Mouse (Mus musculus) limb, embryonic 14.5 days (tissue): ENCODE results near the gene Misp. TPM values are rescaled to one million over a fixed set of nuclear protein-coding genes. Genes with fewer than 3 reads are reported as not detected.

Experiments
- ATAC-seq: fragments of 200-750 bp; cut with Nextera tagmentation; 2 replicates; pipeline ENCODE4 v1.8.0; 2017; ENCODE audit warnings: low read depth, moderate number of reproducible peaks, moderate TSS enrichment; ENCODE audit not compliant: low FRiP score
- DNase-seq: peaks from one replicate; pipeline ENCODE4 v3.0.0-alpha.2; 2015; ENCODE audit warnings: low spot score
- H3K27ac ChIP-seq: fragments of 300-500 bp; sonication (generic); replicated peaks from 2 replicates; pipeline ENCODE4 v1.5.1; 2014; ENCODE audit warnings: low read depth, mild to moderate bottlenecking, low read length, moderate library complexity, mixed read lengths
- H3K27me3 ChIP-seq: fragments of 300-500 bp; sonication (generic); 2 replicates; pipeline ENCODE4 v1.6.1; 2014; ENCODE audit warnings: low read length, mixed read lengths; ENCODE audit not compliant: control insufficient read depth, insufficient read depth
- H3K36me3 ChIP-seq: fragments of 300-500 bp; sonication (generic); 2 replicates; pipeline ENCODE4 v1.6.1; 2014; ENCODE audit warnings: mild to moderate bottlenecking, low read length, moderate library complexity, mixed read lengths; ENCODE audit not compliant: control insufficient read depth, insufficient read depth
- H3K4me1 ChIP-seq: fragments of 300-500 bp; sonication (generic); 2 replicates; pipeline ENCODE4 v1.6.1; 2014; ENCODE audit warnings: antibody characterized with exemption, low read length, mixed read lengths; ENCODE audit not compliant: control insufficient read depth, insufficient read depth
- H3K4me2 ChIP-seq: fragments of 300-500 bp; sonication (generic); replicated peaks from 2 replicates; pipeline ENCODE4 v1.6.1; 2014; ENCODE audit warnings: low read depth, mild to moderate bottlenecking, low read length, moderate library complexity; ENCODE audit not compliant: severe bottlenecking
- H3K4me3 ChIP-seq: fragments of 300-500 bp; sonication (generic); replicated peaks from 2 replicates; pipeline ENCODE4 v1.5.1; 2014; ENCODE audit warnings: low read length
- H3K9ac ChIP-seq: fragments of 300-500 bp; sonication (generic); 2 replicates; pipeline ENCODE4 v1.6.1; 2014; ENCODE audit warnings: mild to moderate bottlenecking, low read depth, low read length, moderate library complexity; ENCODE audit not compliant: severe bottlenecking
- H3K9me3 ChIP-seq: fragments of 300-500 bp; sonication (generic); 2 replicates; pipeline ENCODE4 v1.6.1; 2016; ENCODE audit warnings: low read length; ENCODE audit not compliant: control insufficient read depth
- POLR2A ChIP-seq: fragments of 200-500 bp; IDR thresholded peaks from 2 replicates; pipeline ENCODE4 v1.8.0; 2012; ENCODE audit warnings: inconsistent platforms, mild to moderate bottlenecking, moderate library complexity, borderline replicate concordance; ENCODE audit not compliant: insufficient read depth, insufficient read length; ENCODE audit errors: extremely low read depth
- WGBS: fragments of 180-500 bp; shearing (Covaris S2); extraction: QIAGEN DNeasy Blood & Tissue Kit; methylation state at CpG from one replicate; pipeline ENCODE4 v1.1.7; 2014; 5-methylcytosine and 5-hydroxymethylcytosine counted together
- polyA plus RNA-seq, 2 experiments: library from polyadenylated mRNA; depleted of rRNA in 1 of 2; stranded (reverse) in 1 of 2; unstranded in 1 of 2; fragments of >200 nt; fragmentation: Nextera tagmentation in 1 of 2; extraction: Ambion mirVana in 1 of 2; gene quantifications; 2 replicates each; pipeline versions ENCODE4 v1.2.1 to v1.2.3; 2012 to 2014

Misp gene
- polyA plus RNA-seq, 2 experiments, result 0.41 to 0.54 TPM

DNA sequence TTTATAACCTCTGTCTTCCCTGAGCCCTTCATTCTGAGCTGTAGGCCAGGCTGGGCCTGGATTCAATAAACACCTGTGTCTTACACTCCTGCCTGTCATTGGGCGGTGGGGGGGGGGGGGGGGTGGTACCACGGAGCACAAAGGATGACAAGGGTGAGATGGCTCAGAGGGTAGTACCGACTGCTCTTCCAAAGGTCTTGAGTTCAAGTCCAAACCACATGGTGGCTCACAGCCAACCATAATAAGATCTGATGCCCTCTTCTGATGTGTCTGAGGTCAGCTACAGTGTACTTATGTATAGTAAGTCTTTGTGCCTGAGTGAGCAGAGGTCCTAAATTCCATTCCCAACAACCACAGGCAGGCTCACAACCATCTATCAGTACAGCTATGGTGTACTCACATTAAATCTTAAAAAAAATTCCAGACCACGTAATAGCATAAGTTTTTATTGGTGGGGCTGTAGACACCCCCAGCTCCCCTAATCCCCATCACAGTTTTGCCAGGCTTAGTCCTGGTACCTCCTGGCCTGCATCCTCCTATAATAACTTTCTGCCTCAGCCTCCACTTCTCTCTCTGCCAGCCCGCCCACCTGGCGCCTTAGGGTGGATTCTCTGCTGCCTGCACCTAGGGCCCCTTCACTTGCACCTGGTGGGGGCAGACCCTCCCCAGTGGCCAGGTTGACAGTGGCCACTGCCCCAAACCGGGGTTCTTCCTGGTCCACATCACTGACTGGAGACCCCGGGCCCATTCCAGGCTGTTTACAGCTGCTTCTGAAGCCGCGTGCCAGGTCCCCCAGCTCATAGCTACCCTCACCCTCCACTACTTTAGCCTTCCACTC, 43.8 kb downstream of the Misp start:
- Histone ChIP-seq H3K4me1 (no peaks in the 10 kb centered on the region), H3K36me3 (peaks cover 88% of the 10 kb centered on the region), H3K27ac (no peak overlapping the region), H3K4me2 (no peak overlapping the region), H3K9ac (no peak overlapping the region), H3K27me3 (no peaks in the 10 kb centered on the region), H3K4me3 (no peak overlapping the region), H3K9me3 (no peaks in the 10 kb centered on the region)
- peak; percentile 11; the same call in 1 of the 2 replicates for ATAC-seq
- no peak for DNase-seq
- 40% methylated on average over 10 of the region's 10 CpGs for WGBS
- no peak for TF ChIP-seq POLR2A

GRCm38 (mm10) chr10:79865189-79865601, 44.4 kb downstream of the Misp start:
- WGBS, result 57% methylated on average over 10 of the region's 12 CpGs
- H3K36me3 ChIP-seq, result peaks cover 88% of the 10 kb centered on the region
- H3K4me2 ChIP-seq, result no peak overlapping the region
- H3K27me3 ChIP-seq, result no peaks in the 10 kb centered on the region
- H3K4me1 ChIP-seq, result no peaks in the 10 kb centered on the region
- no peaks in the 10 kb centered on the region for H3K9me3 ChIP-seq
- no peak overlapping the region for H3K9ac ChIP-seq
- H3K4me3 ChIP-seq, result no peak overlapping the region
- no peak for TF ChIP-seq POLR2A
- no peak for DNase-seq
- 0 out of 2 replicates have a peak overlapping the region, but pooled peaks have one; percentile 33 for H3K27ac ChIP-seq
- ATAC-seq, result no peak

DNA sequence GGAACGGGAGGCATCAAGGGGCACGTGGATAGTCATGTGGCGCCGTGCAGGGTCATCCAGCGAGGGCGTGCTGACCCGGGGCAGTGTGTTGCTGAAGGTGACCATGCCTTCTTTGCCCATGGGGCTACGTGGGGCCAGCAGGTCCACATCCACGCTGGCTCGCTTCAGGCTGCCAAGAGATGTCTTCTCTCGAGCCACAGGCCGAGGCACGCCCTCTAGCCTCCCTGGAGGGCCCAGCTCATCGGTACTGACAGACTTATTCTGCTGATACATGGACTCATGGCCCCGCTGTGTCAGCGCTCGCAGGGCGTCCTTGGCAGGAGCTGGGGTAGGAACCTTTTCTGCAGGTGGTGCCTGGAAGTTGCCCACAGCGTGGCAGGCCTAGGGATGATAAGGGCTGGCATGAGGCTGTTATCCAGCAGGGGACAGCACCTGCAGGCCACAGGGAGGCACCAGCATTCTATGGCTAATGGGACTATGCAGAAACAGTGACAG, 45.1 kb downstream of the Misp start:
- TF ChIP-seq POLR2A, result no peak
- Histone ChIP-seq H3K36me3 (peaks cover 85% of the 10 kb centered on the region), H3K27ac (0 out of 2 replicates have a peak overlapping the region, but pooled peaks have one; percentile 33), H3K9me3 (no peaks in the 10 kb centered on the region), H3K9ac (no peak overlapping the region), H3K4me2 (no peak overlapping the region), H3K4me1 (no peaks in the 10 kb centered on the region), H3K27me3 (no peaks in the 10 kb centered on the region), H3K4me3 (no peak overlapping the region)
- ATAC-seq, result no peak
- no peak for DNase-seq
- 69% methylated on average over 19 of the region's 19 CpGs for WGBS

- no peaks in the 10 kb centered on the region for H3K27me3 ChIP-seq
- WGBS, result 65% methylated on average over 11 of the region's 11 CpGs
- DNase-seq, result no peak
These were observed 45.8 kb downstream of the Misp start for GRCm38 (mm10) chr10:79866601-79867000.

DNA sequence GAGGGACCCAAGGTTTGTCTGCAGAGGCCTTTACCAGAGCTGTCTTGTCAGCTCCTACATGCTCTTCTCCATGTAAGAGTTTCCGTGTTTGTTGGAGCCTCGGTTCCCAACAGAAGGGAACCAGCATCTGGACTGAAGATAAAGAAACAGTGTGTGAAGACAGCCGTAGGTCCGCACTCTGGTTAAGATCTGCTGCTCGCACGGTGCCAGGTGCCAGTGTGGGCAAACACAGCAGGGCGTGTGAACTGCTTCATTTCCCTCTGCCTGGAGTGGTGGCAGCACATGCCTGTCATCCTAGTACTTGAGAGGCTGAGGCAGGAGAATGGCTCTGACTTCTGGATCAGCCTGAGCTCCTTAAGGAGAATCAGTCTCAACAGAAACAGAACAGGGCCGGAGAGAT, 51.1 kb downstream of the Misp start:
- H3K4me1 ChIP-seq, result peaks cover 16% of the 10 kb centered on the region; the same call in 1 of the 2 replicates
- WGBS, result 94% methylated on average over 8 of the region's 8 CpGs
- H3K4me3 ChIP-seq, result no peak overlapping the region
- no peaks in the 10 kb centered on the region for H3K27me3 ChIP-seq
- DNase-seq (no peak), ATAC-seq (no peak)
- H3K9me3 ChIP-seq, result no peaks in the 10 kb centered on the region
- H3K9ac ChIP-seq, result no peak overlapping the region
- no peak for TF ChIP-seq POLR2A
- peaks cover 36% of the 10 kb centered on the region for H3K36me3 ChIP-seq
- H3K4me2 ChIP-seq, result no peak overlapping the region
- H3K27ac ChIP-seq, result no peak overlapping the region

More at GRCm38 (mm10) chr10:79866601-79867000, 45.8 kb downstream of the Misp start:
- Histone ChIP-seq H3K4me3 (no peak overlapping the region), H3K27ac (no peak overlapping the region), H3K4me1 (no peaks in the 10 kb centered on the region), H3K9me3 (no peaks in the 10 kb centered on the region), H3K36me3 (peaks cover 84% of the 10 kb centered on the region), H3K9ac (no peak overlapping the region), H3K4me2 (no peak overlapping the region)
- no peak for TF ChIP-seq POLR2A
- ATAC-seq, result no peak
